Mouse (Mus musculus) myocyte (in vitro differentiated cells): ENCODE measurements around the gene Ppp1r11.

ENCODE experiments used
- E2F4 ChIP-seq: IDR thresholded peaks from one replicate; pipeline ENCODE4 v1.6.1; 2011; ENCODE audit warnings: mild to moderate bottlenecking, control low read depth, moderate library complexity; ENCODE audit not compliant: insufficient read depth
- MAX ChIP-seq: IDR thresholded peaks from one replicate; pipeline ENCODE4 v1.6.1; 2011; ENCODE audit warnings: low read depth, mild to moderate bottlenecking, control low read depth
- MYOD1 ChIP-seq, 3 experiments: IDR thresholded peaks; one replicate each; pipeline ENCODE4 v1.6.1; 2011; ENCODE audit warnings: control low read depth in 2 of 3, low read depth in 2 of 3, mild to moderate bottlenecking in 2 of 3, moderate library complexity in 1 of 3; ENCODE audit not compliant: insufficient read length in 2 of 3, control insufficient read depth in 1 of 3
- POLR2A ChIP-seq: IDR thresholded peaks from one replicate; pipeline ENCODE4 v1.6.1; 2011; ENCODE audit warnings: low read depth, mild to moderate bottlenecking, control low read depth, moderate library complexity; ENCODE audit not compliant: insufficient read length
- TCF12 ChIP-seq: IDR thresholded peaks from one replicate; pipeline ENCODE4 v1.6.1; 2011; ENCODE audit warnings: mild to moderate bottlenecking, control low read depth; ENCODE audit not compliant: poor library complexity, insufficient read depth, severe bottlenecking
- USF1 ChIP-seq: IDR thresholded peaks from one replicate; pipeline ENCODE4 v1.6.1; 2011; ENCODE audit warnings: low read depth, mild to moderate bottlenecking, control low read depth, moderate library complexity

- TF ChIP-seq MAX (no peak), E2F4 (no peak), USF1 (no peak), MYOD1 (IDR thresholded peaks at IDR 0.05; ENCODE audit: control insufficient read depth in 1 of 3, insufficient read length in 2 of 3, low read depth in 2 of 3) (no peak), POLR2A (no peak), TCF12 (no peak)
Measured at GRCm38 (mm10) chr17:36982253-36983155, 31.0 kb upstream of the Ppp1r11 start.
